ENCODE assay signal across 26 mouse cellular contexts in genomic region chr13:96470556-96470955, GRCm38 (mm10). TPM values are rescaled to one million over a fixed set of nuclear protein-coding genes. Genes with fewer than 3 reads are reported as not detected.
"Had no signal": no experiment of that assay in that cellular context is flagged by ENCODE, and none has a peak within 500 bp of the region (broad histone marks: within the 10 kb centered on the region; RNA-seq: fewer than 3 reads in every experiment).

No protein-coding gene starts in this region.

- H3K9me3 ChIP-seq: limb, embryonic 15.5 days; liver, embryonic 12.5 days; midbrain, embryonic 10.5 days; midbrain, embryonic 12.5 days; neural tube, embryonic 13.5 days; neural tube, embryonic 15.5 days; stomach, embryonic 15.5 days had no signal

- ATAC-seq: liver, embryonic 12.5 days; midbrain, embryonic 16.5 days had no signal

- H3K4me2 ChIP-seq: limb, embryonic 15.5 days; liver, embryonic 12.5 days; midbrain, embryonic 12.5 days; neural tube, embryonic 13.5 days; neural tube, embryonic 15.5 days; stomach, embryonic 15.5 days had no signal

- H3K9ac ChIP-seq: limb, embryonic 15.5 days; liver, embryonic 12.5 days; liver, embryonic 14.5 days; midbrain, embryonic 12.5 days; neural tube, embryonic 13.5 days; neural tube, embryonic 15.5 days; stomach, embryonic 15.5 days had no signal

- H3K36me3 ChIP-seq: limb, embryonic 15.5 days; liver, embryonic 12.5 days; midbrain, embryonic 10.5 days; midbrain, embryonic 12.5 days; neural tube, embryonic 13.5 days; neural tube, embryonic 15.5 days; stomach, embryonic 15.5 days had no signal

- DNase-seq: lung, adult 18-20 months; lung, postnatal 4 days; midbrain, embryonic 14.5 days; retina, postnatal 1 day; right cerebral cortex, adult 18-20 months; right cerebral cortex, postnatal 25 days; right cerebral cortex, postnatal 4 days; spleen, adult 18-20 months; thymus, adult 2 months; thymus, postnatal 25 days; thymus, postnatal 4 days had no signal

- H3K4me1 ChIP-seq: liver, embryonic 12.5 days; midbrain, embryonic 10.5 days; midbrain, embryonic 12.5 days; neural tube, embryonic 13.5 days; neural tube, embryonic 15.5 days; stomach, embryonic 15.5 days had no signal

- H3K4me3 ChIP-seq: limb, embryonic 15.5 days; liver, embryonic 12.5 days; midbrain, embryonic 10.5 days; midbrain, embryonic 12.5 days; myocyte; neural tube, embryonic 13.5 days; neural tube, embryonic 15.5 days; stomach, embryonic 15.5 days had no signal

- H3K27me3 ChIP-seq: limb, embryonic 15.5 days; liver, embryonic 12.5 days; midbrain, embryonic 12.5 days; neural tube, embryonic 13.5 days; neural tube, embryonic 15.5 days; stomach, embryonic 15.5 days had no signal

- H3K27ac ChIP-seq: limb, embryonic 15.5 days; liver, embryonic 12.5 days; liver, embryonic 14.5 days; midbrain, embryonic 10.5 days; midbrain, embryonic 12.5 days; neural tube, embryonic 13.5 days; neural tube, embryonic 15.5 days; stomach, embryonic 15.5 days had no signal

RNA-seq across cellular contexts. Expression of gene Ankdd1b, which starts 0.4 kb away (rescaled TPM):
- polyA plus RNA-seq: liver, adult 2 months; liver, embryonic 12.5 days; liver, embryonic 16.5 days; midbrain, embryonic 10.5 days; midbrain, embryonic 12.5 days; midbrain, embryonic 14.5 days; midbrain, embryonic 16.5 days; myocyte; neural tube, embryonic 11.5 days; neural tube, embryonic 13.5 days; neural tube, embryonic 15.5 days; small intestine, adult 2 months had no signal

RNA-seq across cellular contexts. Expression of gene Gm17622, which starts 20.0 kb away (rescaled TPM):
- polyA plus RNA-seq: limb, embryonic 15.5 days; liver, adult 2 months; liver, embryonic 12.5 days; liver, embryonic 14.5 days; liver, embryonic 16.5 days; midbrain, embryonic 10.5 days; midbrain, embryonic 12.5 days; midbrain, embryonic 14.5 days; midbrain, embryonic 16.5 days; myocyte; neural tube, embryonic 11.5 days; neural tube, embryonic 13.5 days; neural tube, embryonic 15.5 days; small intestine, adult 2 months; stomach, embryonic 15.5 days; thymus, adult 2 months; urinary bladder, adult 2 months had no signal
